Mouse (Mus musculus): Measurements from ENCODE around the gene Vmn2r26. TPM values are rescaled to one million over a fixed set of nuclear protein-coding genes. Genes with fewer than 3 reads are reported as not detected.
"Not testable (repeated sequence)": the region's sequence is repeated elsewhere in the genome, so short reads cannot be mapped to it uniquely, and the experiment has no call there.

Vmn2r26 gene
- polyA plus RNA-seq (2016; fragmentation: Nextera tagmentation; extraction: Ambion mirVana): not detected in 2 replicates

GRCm38 (mm10) chr6:124024268-124024667 lies at the start of gene Vmn2r26:
Gene Vmn2r26 (plus strand): TSS chr6:124024568.
- H3K4me1 ChIP-seq; H3K4me3 ChIP-seq; H3K27ac ChIP-seq; H3K36me3 ChIP-seq; H3K9me3 ChIP-seq; H3K27me3 ChIP-seq (ENCODE audit: insufficient read depth, poor library complexity, severe bottlenecking); DNase-seq (ENCODE audit: low spot score): not testable (repeated sequence)
- WGBS: 27% methylated on average over 1 of the region's 1 CpGs

GRCm38 (mm10) chr6:124020841-124021240 lies 3.5 kb upstream of the Vmn2r26 start:
- H3K4me3 ChIP-seq: no peak overlapping the region
- DNase-seq (ENCODE audit: low spot score): no peak
- H3K36me3 ChIP-seq: no peaks in the 10 kb centered on the region
- no peak overlapping the region for H3K27ac ChIP-seq
- no peaks in the 10 kb centered on the region for H3K4me1 ChIP-seq
- 36% methylated on average over 1 of the region's 1 CpGs for WGBS
- no peaks in the 10 kb centered on the region for H3K27me3 ChIP-seq (ENCODE audit: insufficient read depth, poor library complexity, severe bottlenecking)
- H3K9me3 ChIP-seq: no peaks in the 10 kb centered on the region

GRCm38 (mm10) chr6:124048388-124048787 lies 24.0 kb downstream of the Vmn2r26 start:
- Histone ChIP-seq H3K27me3 (ENCODE audit: insufficient read depth, poor library complexity, severe bottlenecking) (no peaks in the 10 kb centered on the region), H3K27ac (no peak overlapping the region), H3K4me1 (no peaks in the 10 kb centered on the region), H3K4me3 (no peak overlapping the region), H3K36me3 (no peaks in the 10 kb centered on the region), H3K9me3 (no peaks in the 10 kb centered on the region)
- DNase-seq (ENCODE audit: low spot score): no peak

- H3K4me3 ChIP-seq; H3K9me3 ChIP-seq; DNase-seq (ENCODE audit: low spot score): not testable (repeated sequence)
These were observed 29.2 kb downstream of the Vmn2r26 start for GRCm38 (mm10) chr6:124053611-124054010.

GRCm38 (mm10) chr6:124102334-124102733 lies 78.0 kb downstream of the Vmn2r26 start:
- WGBS: 67% methylated on average over 4 of the region's 4 CpGs

More at GRCm38 (mm10) chr6:124053611-124054010, 29.2 kb downstream of the Vmn2r26 start:
- H3K4me1 ChIP-seq; H3K27me3 ChIP-seq (ENCODE audit: insufficient read depth, poor library complexity, severe bottlenecking); H3K36me3 ChIP-seq; H3K27ac ChIP-seq: not testable (repeated sequence)

More at GRCm38 (mm10) chr6:124102334-124102733, 78.0 kb downstream of the Vmn2r26 start:
- Histone ChIP-seq H3K9me3 (no peaks in the 10 kb centered on the region), H3K27ac (no peak overlapping the region), H3K27me3 (ENCODE audit: insufficient read depth, poor library complexity, severe bottlenecking) (no peaks in the 10 kb centered on the region), H3K36me3 (no peaks in the 10 kb centered on the region), H3K4me1 (no peaks in the 10 kb centered on the region), H3K4me3 (no peak overlapping the region)
- DNase-seq (ENCODE audit: low spot score): no peak

Other genes starting within 250 kb of the Vmn2r26 start
- not detected in 2 replicates for gene Vmn2r24, start 245.7 kb upstream of the Vmn2r26 start, polyA plus RNA-seq (2016; fragmentation: Nextera tagmentation; extraction: Ambion mirVana)
- gene Vmn2r25, start 171.1 kb upstream of the Vmn2r26 start, polyA plus RNA-seq (2016; fragmentation: Nextera tagmentation; extraction: Ambion mirVana): not detected in 2 replicates
- not detected in 2 replicates for gene Vmn2r27, start 207.3 kb downstream of the Vmn2r26 start, polyA plus RNA-seq (2016; fragmentation: Nextera tagmentation; extraction: Ambion mirVana)